Mouse (Mus musculus) embryo, embryonic 10 days (tissue): ENCODE results near the gene Gak.

Source experiments
- DNase-seq: peaks from one replicate; pipeline ENCODE4 v3.0.0-alpha.2; 2015; ENCODE audit warnings: low spot score

The Gak gene

DNA sequence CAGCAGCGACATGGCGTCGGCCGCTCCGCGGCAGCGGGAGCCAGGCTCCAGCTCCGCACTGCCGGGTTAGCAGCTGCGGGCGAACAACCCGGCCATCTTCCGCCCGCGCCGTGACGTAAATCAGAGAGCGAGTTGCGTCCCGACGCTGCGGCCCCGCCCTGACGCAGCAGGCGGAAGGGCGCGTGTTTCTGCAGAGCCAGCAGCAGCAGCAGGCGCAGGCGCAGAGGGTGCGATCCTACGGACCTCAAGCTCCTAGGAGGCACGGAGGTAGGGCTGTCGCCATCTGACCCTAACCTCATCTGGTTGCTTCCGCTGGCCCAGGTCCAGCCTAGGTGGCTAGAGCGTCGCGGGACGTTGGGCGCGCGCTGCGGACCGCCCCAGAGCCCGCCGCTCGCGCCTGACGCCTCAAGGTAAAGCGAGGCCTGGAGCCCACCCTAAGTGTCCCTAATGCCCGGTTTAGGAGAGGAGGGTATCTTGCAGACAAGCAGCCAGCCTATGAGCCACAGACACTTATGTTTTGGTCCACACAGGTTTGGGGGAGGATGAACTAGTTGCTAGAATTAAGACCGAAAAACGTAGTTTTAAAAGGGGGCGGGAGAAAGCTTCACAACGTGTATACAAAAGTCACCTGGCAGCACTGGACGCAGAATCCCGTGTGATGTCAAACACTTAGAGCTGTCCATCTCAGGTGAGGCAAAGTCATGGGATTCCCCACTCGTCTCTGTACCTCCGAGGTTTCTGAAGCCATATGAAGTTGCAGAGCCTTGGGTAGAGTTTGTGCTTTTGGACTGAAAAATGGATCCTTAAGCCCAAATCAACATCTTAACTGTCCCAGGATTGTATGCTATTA is at the start of gene Gak, which contains the start of gene Tmem175:
TSS of gene Gak (minus strand) at position 122 of the 850 bp plus-strand sequence.
TSS of gene Tmem175 (plus strand) at position 137 of the 850 bp plus-strand sequence.
- DNase-seq = peak; percentile 99

DNA sequence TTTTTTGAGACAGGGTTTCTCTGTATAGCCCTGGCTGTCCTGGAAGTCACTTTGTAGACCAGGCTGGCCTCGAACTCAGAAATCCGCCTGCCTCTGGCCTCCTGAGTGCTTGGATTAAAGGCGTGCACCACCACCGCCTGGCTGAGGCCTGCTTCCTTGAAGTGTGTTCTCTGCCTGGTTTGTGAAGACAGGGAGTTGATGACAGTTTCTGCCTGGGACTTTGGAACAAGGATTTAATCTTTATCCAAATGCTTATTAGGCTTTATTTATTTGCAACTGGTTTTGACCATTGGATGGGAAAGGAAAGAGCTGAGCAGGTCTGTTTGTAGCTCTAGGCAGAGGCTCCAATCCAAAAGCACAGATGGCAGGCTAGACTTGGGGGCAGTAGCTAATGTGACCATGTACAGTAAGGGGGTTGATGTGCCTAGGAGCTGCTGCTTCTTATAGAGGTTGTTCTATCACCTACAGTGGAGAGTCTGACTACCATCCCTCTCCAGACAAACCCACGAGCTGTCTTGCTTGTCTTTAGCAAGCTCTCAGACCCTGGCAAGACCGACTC is 48.8 kb upstream of the Gak start:
- DNase-seq = no peak

DNA sequence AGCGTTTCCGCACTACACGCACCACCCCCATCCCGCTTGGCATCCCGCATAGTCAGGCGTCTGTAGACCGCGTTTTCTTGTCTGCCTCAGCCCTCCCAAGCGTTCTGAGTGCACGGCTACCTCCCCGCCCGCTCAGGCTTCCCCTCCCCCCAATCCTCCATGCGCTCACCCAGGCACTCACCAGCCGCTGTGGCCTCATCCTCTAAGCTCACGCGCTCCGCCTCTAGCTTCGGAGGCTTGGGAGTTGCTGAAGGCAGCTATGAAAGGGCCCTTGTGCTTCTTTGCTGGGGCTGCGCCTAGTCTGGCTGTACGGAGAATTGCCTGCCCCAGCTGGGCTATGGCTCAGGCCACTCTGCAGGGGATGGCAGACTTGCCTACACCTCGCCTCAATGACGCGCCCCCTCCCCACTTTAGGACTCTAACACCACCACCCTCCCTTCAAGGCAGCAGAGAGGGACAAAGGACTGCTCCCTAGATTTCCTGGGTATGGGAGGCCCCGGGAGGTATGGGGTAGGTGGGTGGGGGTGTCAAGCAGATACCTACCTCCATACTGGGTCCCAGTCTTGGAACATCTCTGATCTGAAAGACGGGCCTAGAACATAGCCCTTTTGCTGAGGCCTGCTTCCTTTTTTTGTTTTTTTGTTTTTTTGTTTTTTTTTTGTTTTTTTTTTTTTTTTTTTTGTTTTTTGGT is 48.2 kb upstream of the Gak start:
- DNase-seq = peak; percentile 85

DNA sequence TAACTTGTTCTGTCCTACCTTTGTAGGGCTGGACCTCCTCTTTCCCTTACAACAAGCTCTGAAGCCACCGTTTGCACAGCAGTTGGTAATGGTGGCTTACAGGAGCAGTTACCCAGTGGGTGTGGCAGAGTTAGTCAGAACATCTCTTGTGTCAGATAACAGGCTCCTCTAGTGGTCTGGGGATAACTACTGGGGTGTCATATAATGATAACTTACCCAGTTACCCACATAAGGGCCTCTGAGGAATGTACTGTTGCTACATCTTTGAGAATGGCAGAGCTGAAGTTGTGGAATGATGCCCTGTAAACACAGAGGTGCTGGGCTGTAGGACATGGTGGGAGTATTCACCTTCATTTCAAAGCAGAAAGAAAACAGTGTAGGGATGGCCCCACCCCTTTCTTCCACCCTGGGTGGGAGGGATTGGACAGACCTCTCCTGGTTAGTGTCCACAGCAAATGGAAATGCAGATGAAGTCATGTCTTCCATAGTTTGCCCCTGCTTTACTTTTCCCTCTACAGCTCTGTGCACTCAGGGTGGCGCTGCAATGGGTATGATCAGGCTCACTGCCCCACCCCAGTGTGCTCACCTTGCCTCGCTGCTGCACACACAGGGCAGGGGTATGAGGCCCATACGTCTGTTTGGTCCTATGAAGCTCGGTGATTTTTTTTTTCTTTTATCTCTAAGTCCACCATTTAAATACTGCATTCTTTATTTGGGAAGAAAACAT is 47.4 kb upstream of the Gak start:
- DNase-seq = peak; percentile 36

DNA sequence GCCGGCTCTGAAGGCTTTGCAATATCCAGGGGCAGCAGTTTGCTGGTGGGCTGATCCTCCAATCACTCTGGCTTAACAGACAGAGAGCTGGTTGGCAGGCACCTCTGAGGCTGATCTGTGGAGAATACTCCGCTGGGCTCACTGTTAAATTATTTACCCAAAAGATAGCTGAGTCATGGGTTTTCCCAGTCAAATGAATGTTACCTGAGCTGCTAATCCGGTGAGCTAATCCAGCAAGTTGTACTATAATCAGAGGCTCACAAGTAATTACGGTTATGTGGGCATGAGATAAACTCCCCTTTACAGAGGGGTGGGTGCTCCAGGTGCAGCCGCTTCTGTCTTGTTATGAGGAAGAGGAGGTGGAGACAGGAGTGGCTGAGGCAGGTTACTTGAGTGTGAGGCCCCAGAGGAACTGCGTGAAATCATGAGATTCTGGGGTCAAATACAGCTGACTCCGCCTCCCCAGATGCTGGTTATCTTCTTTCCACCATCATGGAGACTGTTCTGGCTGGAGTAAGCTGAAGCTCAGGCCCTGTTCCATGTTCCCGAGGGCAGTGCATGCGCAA is 45.8 kb upstream of the Gak start, which contains the start of gene Slc26a1:
TSS of gene Slc26a1 (minus strand) at position 319 of the 566 bp plus-strand sequence.
- no peak for DNase-seq

DNA sequence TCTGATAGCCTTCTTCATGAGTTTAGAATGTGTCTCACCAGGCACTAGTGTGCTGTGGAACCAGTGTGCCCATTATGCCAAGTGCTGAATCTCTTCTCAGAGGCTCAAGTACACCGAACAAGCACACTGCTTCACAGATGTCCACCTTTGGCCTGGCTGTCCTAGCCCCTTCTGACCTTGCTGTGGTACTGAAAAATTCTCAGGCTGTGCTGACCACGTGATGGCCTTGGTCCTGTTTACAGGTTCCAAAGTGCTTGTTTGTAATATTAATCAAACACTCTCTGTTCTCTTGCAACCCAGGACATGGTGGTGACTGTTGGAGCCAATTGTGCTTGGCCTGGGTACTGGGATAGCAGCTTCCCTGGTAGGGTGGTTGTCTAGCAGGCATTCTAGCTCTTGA is 45.1 kb upstream of the Gak start:
- no peak for DNase-seq

DNA sequence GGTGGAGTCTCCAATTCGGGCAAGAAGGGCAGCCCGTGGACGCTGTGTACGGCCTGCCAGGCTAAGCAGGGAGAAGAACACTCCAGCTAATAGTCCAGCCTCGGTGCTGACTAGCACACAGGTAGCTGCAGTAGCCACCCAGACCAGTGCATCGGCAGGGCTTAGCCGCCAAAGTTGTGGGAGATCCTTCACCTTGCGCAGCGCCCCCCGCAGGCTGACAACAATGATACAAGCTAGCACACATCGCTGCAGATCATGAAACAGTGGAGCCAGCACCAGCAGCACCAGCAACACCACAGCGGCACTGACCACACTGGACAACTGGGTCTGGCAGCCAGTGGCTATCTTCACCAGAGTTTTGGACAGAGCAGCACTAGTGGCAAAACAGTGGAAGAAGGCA is 42.2 kb upstream of the Gak start:
- no peak for DNase-seq

DNA sequence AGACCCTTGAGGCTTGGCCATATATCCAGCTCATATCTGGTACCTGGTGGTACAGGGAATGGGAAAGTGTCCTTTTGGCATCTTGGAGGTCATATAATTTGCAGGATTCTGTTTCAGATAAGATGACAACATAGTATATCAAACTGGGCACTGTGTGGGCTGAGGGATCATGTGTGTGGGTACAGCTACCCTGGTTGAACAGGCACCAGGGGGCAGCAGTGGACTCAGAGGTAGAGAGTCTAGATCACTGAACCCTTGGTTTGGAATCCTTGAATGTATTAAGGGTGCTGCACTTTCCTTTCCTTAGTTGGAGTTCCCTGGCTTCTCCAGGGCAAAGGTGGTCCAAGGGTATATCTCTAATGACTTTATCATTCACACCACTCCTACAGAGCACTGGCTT is 41.2 kb upstream of the Gak start:
- peak; percentile 65 for DNase-seq

DNA sequence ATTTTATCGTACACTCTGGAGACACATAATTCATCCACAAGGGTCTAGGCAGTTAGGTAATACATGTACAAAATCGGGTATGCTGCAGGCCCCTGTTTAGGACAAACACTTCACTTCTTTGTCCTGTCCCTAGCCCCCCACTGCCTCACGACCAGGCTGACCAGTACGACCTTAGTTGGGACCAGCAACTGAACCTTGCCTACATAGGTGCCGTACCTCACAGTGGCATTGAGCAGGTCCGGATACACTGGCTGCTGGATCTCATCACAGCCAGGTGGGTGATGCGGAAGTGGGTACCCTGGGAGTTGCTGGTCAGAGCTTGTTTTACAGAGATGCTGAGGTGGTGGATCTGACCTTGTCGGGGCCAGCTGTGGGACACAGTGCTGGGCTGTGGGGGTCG is 40.4 kb upstream of the Gak start:
- DNase-seq = no peak

DNA sequence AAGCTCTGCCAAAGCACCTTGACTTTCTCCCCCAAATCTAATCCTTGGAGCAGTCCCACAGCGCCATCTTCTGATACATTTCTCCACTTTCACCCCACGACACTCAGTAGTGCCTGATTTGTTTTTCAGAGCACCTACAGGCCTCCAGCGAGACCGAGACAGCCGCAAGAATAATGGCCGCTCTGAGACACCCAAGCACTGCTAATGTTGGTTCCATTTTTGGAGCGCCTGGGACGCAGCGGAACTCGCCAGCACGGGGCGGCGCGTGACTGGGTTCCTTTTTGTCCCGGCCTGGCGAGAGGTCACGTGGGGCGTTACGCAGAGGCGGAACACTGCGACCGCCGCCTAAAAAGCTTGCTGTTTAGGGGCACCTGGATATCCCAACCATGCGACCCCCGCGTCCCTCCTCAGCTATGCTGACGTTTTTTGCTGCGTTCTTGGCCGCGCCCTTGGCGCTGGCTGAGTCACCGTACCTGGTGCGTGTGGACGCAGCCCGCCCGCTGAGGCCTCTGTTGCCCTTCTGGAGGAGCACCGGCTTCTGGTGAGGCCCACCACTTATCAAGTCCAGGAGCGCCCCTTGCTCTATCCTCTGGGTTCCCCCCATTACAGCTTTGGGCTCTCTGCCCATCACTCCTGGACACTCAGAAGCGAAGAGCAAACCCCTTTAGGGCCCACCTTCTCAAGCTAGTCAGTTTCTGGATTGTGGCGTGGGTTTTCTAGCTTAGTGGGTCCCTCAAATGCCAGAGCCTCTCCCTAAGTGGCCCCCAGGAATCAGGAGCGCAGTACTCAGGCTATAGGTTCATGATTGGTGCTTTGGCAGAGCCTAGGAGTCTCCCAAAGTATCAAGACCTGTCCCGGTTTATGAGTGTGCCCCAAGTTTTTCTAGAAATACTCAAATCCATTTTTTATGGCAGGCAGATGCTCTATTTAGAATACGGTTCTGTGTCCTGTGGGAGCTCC is 39.7 kb upstream of the Gak start, which contains the start of gene Dgkq:
TSS of gene Dgkq (minus strand) at position 696 of the 960 bp plus-strand sequence.
- DNase-seq = peak; percentile 89

DNA sequence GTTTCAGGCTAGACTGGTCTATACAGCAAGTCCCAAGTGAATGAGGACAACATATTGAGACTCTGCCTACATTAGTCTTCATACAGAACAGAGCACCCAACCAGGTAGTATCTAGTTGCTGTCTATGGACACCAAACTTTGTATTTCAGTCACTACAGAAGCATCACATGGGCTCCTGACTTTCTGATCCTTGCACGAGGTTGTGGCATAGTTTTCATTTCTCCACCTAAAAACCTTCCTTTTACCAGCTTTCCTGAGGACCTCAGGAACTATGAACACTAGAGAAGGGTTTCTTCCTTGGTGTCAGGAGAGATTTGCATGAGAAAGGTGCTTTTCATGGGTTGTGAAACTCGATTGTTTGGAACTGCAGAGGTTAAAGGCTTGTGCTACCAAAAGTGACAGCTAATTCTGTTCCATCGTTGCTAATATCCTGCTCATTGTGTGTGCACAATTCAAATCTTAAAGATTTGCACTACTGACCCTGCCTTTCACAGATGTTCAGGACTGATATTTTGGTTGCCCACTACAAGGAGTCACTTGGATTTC is 38.9 kb upstream of the Gak start:
- DNase-seq = no peak

DNA sequence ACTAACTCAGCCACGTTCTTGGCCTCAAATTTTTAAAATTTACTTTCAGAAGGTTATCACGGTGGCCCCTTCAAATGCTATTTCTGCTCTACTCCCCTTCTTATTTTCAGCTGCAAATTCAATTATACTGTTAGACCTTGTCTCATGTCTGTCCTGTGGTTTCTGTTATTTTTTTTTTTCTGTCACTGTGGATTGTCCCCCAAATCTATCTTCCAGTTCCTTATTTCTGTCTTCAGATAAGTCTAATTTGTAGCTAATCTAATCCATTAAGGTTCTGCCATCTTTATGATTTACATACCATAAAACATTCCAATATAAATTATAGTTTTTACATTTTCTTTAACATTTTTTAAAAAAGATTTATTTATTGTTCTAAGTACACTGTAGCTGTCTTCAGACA is 37.8 kb upstream of the Gak start:
- DNase-seq = no peak

DNA sequence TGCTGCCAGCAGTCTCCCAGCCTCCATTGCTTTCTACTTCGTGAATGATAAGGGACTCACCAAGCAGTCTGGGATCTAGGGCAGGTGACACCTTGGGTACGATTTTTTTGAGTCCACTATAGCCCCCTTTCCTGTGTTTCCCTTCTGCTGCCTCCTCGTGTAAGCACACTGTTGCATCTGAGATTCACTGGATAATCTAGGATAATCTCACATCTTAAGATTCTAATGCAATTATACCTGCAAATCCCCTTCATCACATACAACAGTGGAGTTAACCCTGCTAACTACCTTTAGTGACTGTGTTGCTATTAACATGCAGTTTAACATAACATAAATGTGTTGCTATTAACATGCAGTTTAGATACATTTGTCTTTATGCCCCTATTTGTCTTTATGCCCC is 35.5 kb upstream of the Gak start:
- DNase-seq = no peak

DNA sequence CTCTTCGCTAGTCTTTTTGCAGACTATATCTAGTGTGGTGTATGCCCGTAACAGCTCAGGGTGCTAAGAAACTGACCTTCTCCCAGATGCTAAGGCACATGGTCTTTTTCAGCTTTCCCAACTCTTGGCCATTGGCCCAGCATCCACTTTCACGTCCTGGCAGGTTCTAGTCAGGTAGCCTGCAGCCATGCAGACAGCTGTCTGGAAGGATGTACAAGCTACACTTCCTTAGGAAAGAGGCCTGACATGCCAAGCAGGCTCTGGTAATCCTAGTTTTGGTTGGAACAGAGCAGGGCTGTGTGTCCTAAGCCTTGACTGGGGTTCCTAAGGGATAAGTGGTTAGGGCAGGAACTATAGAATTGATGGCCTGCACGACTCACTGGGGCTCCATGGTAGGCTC is 33.2 kb upstream of the Gak start:
- no peak for DNase-seq

DNA sequence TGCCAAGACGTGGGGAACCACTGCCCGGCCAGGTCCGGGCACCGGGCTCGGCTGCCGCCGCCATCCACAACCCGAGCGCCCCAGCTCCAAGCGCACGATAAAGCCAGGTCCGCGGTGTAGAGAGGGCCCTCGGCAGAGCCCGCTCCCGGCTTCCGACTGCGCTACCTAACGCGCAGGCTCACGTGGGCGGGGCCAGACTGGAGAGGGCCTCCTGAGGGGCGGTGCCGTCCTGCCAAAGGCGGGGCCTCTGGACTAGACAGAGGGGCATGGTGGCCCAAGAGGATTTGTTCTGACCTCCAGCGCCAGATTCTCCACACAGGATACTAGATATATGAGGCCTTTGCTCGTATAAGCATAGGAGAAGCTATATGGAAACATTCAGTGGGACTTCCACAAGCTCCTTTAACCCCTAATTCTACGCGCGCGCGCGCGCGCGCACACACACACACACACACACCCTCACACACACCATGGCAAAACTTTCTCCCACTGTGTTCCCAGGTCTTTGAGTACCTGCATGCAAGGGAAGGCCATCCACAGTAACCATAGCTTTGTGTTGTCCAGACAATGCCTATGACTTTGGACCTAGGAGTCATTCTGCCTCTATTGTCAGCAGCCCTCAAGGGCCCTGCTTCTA is 31.2 kb upstream of the Gak start:
- peak; percentile 97 for DNase-seq

DNA sequence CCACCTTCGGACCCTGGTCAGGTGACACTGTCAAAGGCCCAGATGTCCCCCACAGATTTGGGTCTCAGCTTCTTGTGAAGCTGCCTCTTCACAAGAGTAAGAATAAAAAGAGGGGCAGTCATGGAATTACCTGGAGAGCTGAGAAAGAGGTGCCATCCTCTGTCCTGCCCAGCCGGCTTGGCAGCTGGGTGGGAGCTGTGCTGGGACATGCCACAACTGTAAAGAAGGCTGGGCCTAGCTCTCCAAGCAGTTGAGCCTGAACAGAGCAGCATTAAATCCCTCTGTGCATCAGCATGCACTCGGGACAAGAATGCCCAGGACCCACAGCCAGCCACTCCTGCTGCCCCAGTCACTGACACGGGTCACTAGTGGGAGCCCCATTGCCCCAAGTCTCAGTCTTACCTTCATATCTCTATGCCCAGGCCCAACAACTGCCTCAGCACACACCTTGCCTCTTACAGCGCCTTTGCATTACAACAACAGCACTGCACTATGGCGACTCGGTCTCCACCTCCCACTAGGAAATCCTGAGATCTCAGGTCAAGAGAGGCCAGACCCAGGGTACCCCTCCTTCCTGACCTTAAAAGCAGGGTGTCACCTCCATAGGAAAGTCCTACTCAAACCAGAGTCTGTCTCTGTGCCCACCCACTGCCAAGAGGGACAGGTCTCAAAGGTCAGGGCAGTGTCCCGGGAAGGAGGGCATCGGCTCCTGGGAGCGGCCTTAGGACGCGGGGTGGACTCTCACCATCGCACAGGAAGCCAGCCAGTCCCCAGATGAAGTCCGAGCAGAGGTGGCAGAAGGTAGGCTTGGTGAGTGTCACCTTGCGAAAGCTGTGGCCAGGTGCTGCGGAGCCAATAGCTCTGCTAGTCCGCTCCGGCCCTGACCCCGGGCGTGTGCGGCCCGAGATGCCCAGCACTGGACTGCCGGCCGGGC is 30.4 kb upstream of the Gak start, which contains the start of gene Idua:
TSS of gene Idua (plus strand) at position 634 of the 934 bp plus-strand sequence.
- DNase-seq = no peak

DNA sequence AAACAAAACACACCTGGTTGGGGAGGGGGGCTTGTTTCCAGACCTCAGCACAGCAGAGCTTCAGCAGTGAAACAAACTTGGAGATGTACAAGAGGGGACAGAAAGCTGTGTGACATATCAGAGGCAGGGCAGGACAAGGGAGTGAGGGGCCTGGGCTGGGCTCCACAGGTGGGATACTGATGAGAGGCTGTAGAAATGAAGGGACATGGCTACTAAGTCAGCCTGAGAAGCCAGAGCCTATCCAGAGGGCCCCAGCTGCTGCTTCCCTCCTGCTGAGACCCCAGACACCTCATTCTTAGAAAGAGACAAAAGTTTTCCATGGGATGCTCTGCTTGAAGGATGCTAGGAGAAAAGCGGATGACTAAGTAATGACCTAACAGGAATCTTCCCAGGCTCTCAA is 29.1 kb upstream of the Gak start:
- DNase-seq = no peak

DNA sequence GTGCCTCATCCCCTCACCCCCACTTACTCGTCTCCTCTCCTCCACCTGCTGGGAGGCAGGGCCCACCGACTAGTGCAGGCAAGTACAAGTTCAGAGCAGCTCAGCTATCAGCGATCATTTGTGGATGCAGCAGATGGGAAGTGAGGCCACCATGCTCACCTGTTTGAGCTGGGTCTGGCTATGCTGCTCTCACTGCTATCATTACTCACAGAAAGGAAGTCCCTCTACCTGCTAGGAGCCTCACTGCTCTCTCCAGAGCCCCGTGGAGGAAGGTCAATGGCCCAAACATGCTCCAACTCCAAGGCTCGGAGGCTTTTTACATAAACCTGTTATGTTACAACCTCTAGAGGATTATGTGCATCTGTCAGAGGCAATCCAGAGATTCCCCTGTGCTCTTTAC is 27.9 kb upstream of the Gak start:
- no peak for DNase-seq
